Mouse (Mus musculus): Measurements from ENCODE around the gene F10.

DNA sequence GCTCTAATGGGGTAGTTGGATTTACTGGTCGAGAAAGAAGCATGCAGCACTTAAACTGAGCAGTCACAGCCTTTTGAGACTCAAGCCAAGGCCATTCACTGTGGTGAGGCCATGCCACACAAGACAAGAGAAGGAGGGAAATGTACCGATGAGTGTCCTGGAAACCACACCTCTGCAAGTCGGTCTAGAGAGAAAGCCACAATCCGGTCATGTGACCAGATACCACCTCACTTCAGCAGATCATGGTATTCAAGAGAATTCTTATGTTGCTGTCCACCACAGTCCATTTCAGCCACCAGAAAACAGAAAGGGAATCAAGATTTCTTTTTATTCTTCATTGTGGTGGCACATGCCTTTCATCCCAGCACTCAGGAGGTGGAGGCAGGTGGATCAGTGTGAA is 4.4 kb downstream of the F10 start:
- TF ChIP-seq CTCF (IDR thresholded peaks at IDR 0.05; ENCODE audit: low read depth): no peak
- no peak for TF ChIP-seq EP300 (optimal IDR thresholded peaks at IDR 0.05)

Measured in stomach, postnatal 0 days (tissue).